Mouse (Mus musculus) CH12.LX (cell line): Measurements from ENCODE around the gene Taf15. TPM values are rescaled to one million over a fixed set of nuclear protein-coding genes. Genes with fewer than 3 reads are reported as not detected.

ENCODE experiments used
- DNase-seq: peaks from one replicate; pipeline ENCODE4 v3.0.0-alpha.2; 2013; ENCODE audit errors: extremely low read depth
- H3K27ac ChIP-seq: 2 replicates; pipeline ENCODE4 v1.5.1; 2012; ENCODE audit warnings: low read depth, mild to moderate bottlenecking, control low read depth, moderate library complexity; ENCODE audit not compliant: insufficient read depth
- H3K27me3 ChIP-seq: replicated peaks from 2 replicates; pipeline ENCODE3; 2012; ENCODE audit warnings: inconsistent platforms
- H3K36me3 ChIP-seq, 2 experiments: replicated peaks in 1 of 2; 2 replicates each; pipeline versions ENCODE3 to v1.6.1; 2012; ENCODE audit warnings: inconsistent platforms in 1 of 2, low read length in 1 of 2, mild to moderate bottlenecking in 1 of 2, mixed read lengths in 1 of 2, moderate library complexity in 1 of 2; ENCODE audit not compliant: control insufficient read depth in 1 of 2, insufficient read depth in 1 of 2
- H3K4me1 ChIP-seq, 2 experiments: 2 replicates each; pipeline ENCODE4 v1.6.1; 2012; ENCODE audit warnings: inconsistent platforms in 1 of 2, moderate library complexity in 1 of 2; ENCODE audit not compliant: insufficient read depth in 2 of 2, control insufficient read depth in 1 of 2
- H3K4me2 ChIP-seq: 2 replicates; pipeline ENCODE4 v1.6.1; 2012; ENCODE audit warnings: low read depth, mild to moderate bottlenecking, control low read depth; ENCODE audit not compliant: poor library complexity, insufficient read depth, severe bottlenecking
- H3K4me3 ChIP-seq, 3 experiments: fragments of 150-350 bp in 1 of 3; sonication (generic) in 1 of 3; replicated peaks in 1 of 3; 2 replicates each; pipeline versions ENCODE3 to v1.5.1; 2011 to 2012; ENCODE audit warnings: low read depth in 2 of 3, low read length in 2 of 3, mild to moderate bottlenecking in 2 of 3, moderate library complexity in 2 of 3, control low read depth in 1 of 3, improper control_type of control experiment in 1 of 3, inconsistent platforms in 1 of 3, mixed read lengths in 1 of 3; ENCODE audit not compliant: poor library complexity in 1 of 3
- H3K79me2 ChIP-seq: replicated peaks from 2 replicates; pipeline ENCODE4 v1.6.1; 2012; ENCODE audit warnings: mild to moderate bottlenecking, moderate library complexity; ENCODE audit not compliant: control insufficient read depth, poor library complexity, insufficient read depth, severe bottlenecking; ENCODE audit errors: extremely low read depth
- H3K9ac ChIP-seq: 2 replicates; pipeline ENCODE4 v1.6.1; 2012; ENCODE audit warnings: low read depth, mild to moderate bottlenecking, control low read depth, moderate library complexity; ENCODE audit not compliant: insufficient read depth
- H3K9me3 ChIP-seq: replicated peaks from 2 replicates; pipeline ENCODE3; 2012; ENCODE audit warnings: low read length, inconsistent platforms, mixed read lengths
- BHLHE40 ChIP-seq: IDR thresholded peaks from 2 replicates; pipeline ENCODE4 v1.6.1; 2011; ENCODE audit warnings: mild to moderate bottlenecking, low read depth, low read length, improper control_type of control experiment
- CHD1 ChIP-seq: IDR thresholded peaks from 2 replicates; pipeline ENCODE4 v1.6.1; 2012; ENCODE audit warnings: low read depth, low read length, improper control_type of control experiment, inconsistent platforms
- CHD2 ChIP-seq: IDR thresholded peaks from 2 replicates; pipeline ENCODE4 v1.6.1; 2011; ENCODE audit warnings: low read length, improper control_type of control experiment
- CTCF ChIP-seq, 2 experiments: IDR thresholded peaks in 1 of 2; conservative IDR thresholded peaks in 1 of 2; 2 replicates each; pipeline ENCODE4 v1.5.1; 2011 to 2012; ENCODE audit warnings: low read depth in 2 of 2, low read length in 2 of 2, improper control_type of control experiment in 1 of 2, inconsistent platforms in 1 of 2, mild to moderate bottlenecking in 1 of 2, moderate library complexity in 1 of 2
- E2F4 ChIP-seq: IDR thresholded peaks from 2 replicates; pipeline ENCODE4 v1.6.1; 2011; ENCODE audit warnings: low read depth, low read length, improper control_type of control experiment; ENCODE audit not compliant: insufficient replicate concordance
- ELF1 ChIP-seq: IDR thresholded peaks from 2 replicates; pipeline ENCODE4 v1.6.1; 2014; ENCODE audit warnings: low read depth, mild to moderate bottlenecking, inconsistent platforms, low read length, improper control_type of control experiment
- EP300 ChIP-seq: IDR thresholded peaks from 2 replicates; pipeline ENCODE4 v1.6.1; 2011; ENCODE audit warnings: low read length, improper control_type of control experiment
- ETS1 ChIP-seq: conservative IDR thresholded peaks from 2 replicates; pipeline ENCODE4 v1.6.1; 2012; ENCODE audit warnings: low read depth, mild to moderate bottlenecking, inconsistent platforms, low read length, improper control_type of control experiment, moderate library complexity
- GABPA ChIP-seq: IDR thresholded peaks from 2 replicates; pipeline ENCODE4 v1.6.1; 2012; ENCODE audit warnings: low read depth, low read length, improper control_type of control experiment, inconsistent platforms; ENCODE audit not compliant: insufficient replicate concordance
- HCFC1 ChIP-seq: IDR thresholded peaks from 2 replicates; pipeline ENCODE4 v1.6.1; 2012; ENCODE audit warnings: low read depth, mild to moderate bottlenecking, inconsistent platforms, low read length, improper control_type of control experiment
- IRF4 ChIP-seq: IDR thresholded peaks from 2 replicates; pipeline ENCODE4 v1.6.1; 2014; ENCODE audit warnings: low read depth, mild to moderate bottlenecking, inconsistent platforms, low read length, improper control_type of control experiment
- JUN ChIP-seq: IDR thresholded peaks from 2 replicates; pipeline ENCODE4 v1.6.1; 2011; ENCODE audit warnings: low read depth, mild to moderate bottlenecking, low read length, improper control_type of control experiment, moderate library complexity; ENCODE audit not compliant: insufficient read depth
- JUND ChIP-seq: conservative IDR thresholded peaks from 2 replicates; pipeline ENCODE4 v1.6.1; 2011; ENCODE audit warnings: low read depth, low read length, improper control_type of control experiment
- KAT2A ChIP-seq: IDR thresholded peaks from 2 replicates; pipeline ENCODE4 v1.6.1; 2012; ENCODE audit warnings: low read length, improper control_type of control experiment, inconsistent platforms; ENCODE audit not compliant: insufficient replicate concordance
- MAFK ChIP-seq: IDR thresholded peaks from 2 replicates; pipeline ENCODE4 v1.6.1; 2011; ENCODE audit warnings: low read length, improper control_type of control experiment; ENCODE audit not compliant: insufficient replicate concordance
- MAX ChIP-seq: IDR thresholded peaks from 2 replicates; pipeline ENCODE4 v1.6.1; 2011; ENCODE audit warnings: low read length, improper control_type of control experiment
- MAZ ChIP-seq: IDR thresholded peaks from 2 replicates; pipeline ENCODE4 v1.6.1; 2012; ENCODE audit warnings: low read depth, mild to moderate bottlenecking, inconsistent platforms, low read length, improper control_type of control experiment, moderate library complexity
- MEF2A ChIP-seq: IDR thresholded peaks from 2 replicates; pipeline ENCODE4 v1.6.1; 2014; ENCODE audit warnings: low read depth, mild to moderate bottlenecking, inconsistent platforms, low read length, improper control_type of control experiment, borderline replicate concordance
- MXI1 ChIP-seq: IDR thresholded peaks from 2 replicates; pipeline ENCODE4 v1.6.1; 2011; ENCODE audit warnings: mild to moderate bottlenecking, low read depth, low read length, improper control_type of control experiment
- MYC ChIP-seq: IDR thresholded peaks from 2 replicates; pipeline ENCODE4 v1.6.1; 2011; ENCODE audit warnings: low read depth, mild to moderate bottlenecking, improper control_type of control experiment, low read length
- NELFE ChIP-seq: IDR thresholded peaks from 2 replicates; pipeline ENCODE4 v1.6.1; 2011; ENCODE audit warnings: low read depth, low read length, improper control_type of control experiment
- NRF1 ChIP-seq: IDR thresholded peaks from 2 replicates; pipeline ENCODE4 v1.6.1; 2014; ENCODE audit warnings: low read depth, mild to moderate bottlenecking, inconsistent platforms, low read length, improper control_type of control experiment, moderate library complexity
- PAX5 ChIP-seq: IDR thresholded peaks from 2 replicates; pipeline ENCODE4 v1.6.1; 2012; ENCODE audit warnings: low read length, inconsistent platforms, mixed read lengths
- POLR2A ChIP-seq: IDR thresholded peaks from 2 replicates; pipeline ENCODE4 v1.6.1; 2011; ENCODE audit warnings: low read depth, mild to moderate bottlenecking, improper control_type of control experiment, low read length
- POLR2AphosphoS2 ChIP-seq: IDR thresholded peaks from 2 replicates; pipeline ENCODE4 v1.6.1; 2011; ENCODE audit warnings: low read depth, low read length, improper control_type of control experiment
- RCOR1 ChIP-seq: conservative IDR thresholded peaks from 2 replicates; pipeline ENCODE4 v1.6.1; 2012; ENCODE audit warnings: low read depth, mild to moderate bottlenecking, inconsistent platforms, low read length, improper control_type of control experiment
- SMC3 ChIP-seq: IDR thresholded peaks from 2 replicates; pipeline ENCODE4 v1.6.1; 2011; ENCODE audit warnings: low read depth, low read length, improper control_type of control experiment
- TBP ChIP-seq: conservative IDR thresholded peaks from 2 replicates; pipeline ENCODE4 v1.6.1; 2011; ENCODE audit warnings: low read depth, low read length, improper control_type of control experiment
- TCF12 ChIP-seq: IDR thresholded peaks from 2 replicates; pipeline ENCODE4 v1.6.1; 2014; ENCODE audit warnings: low read depth, mild to moderate bottlenecking, inconsistent platforms, low read length, improper control_type of control experiment
- UBTF ChIP-seq: IDR thresholded peaks from 2 replicates; pipeline ENCODE4 v1.6.1; 2012; ENCODE audit warnings: low read depth, mild to moderate bottlenecking, inconsistent platforms, low read length, improper control_type of control experiment, moderate library complexity
- USF1 ChIP-seq: IDR thresholded peaks from 2 replicates; pipeline ENCODE4 v1.6.1; 2014; ENCODE audit warnings: low read depth, mild to moderate bottlenecking, inconsistent platforms, low read length, improper control_type of control experiment
- USF2 ChIP-seq: conservative IDR thresholded peaks from 2 replicates; pipeline ENCODE4 v1.6.1; 2011; ENCODE audit warnings: low read depth, low read length, improper control_type of control experiment
- ZC3H11A ChIP-seq: IDR thresholded peaks from 2 replicates; pipeline ENCODE4 v1.6.1; 2012; ENCODE audit warnings: low read depth, mild to moderate bottlenecking, inconsistent platforms, low read length, improper control_type of control experiment
- ZKSCAN1 ChIP-seq: IDR thresholded peaks from 2 replicates; pipeline ENCODE4 v1.6.1; 2012; ENCODE audit warnings: low read depth, inconsistent platforms, low read length, improper control_type of control experiment, borderline replicate concordance
- ZMIZ1 ChIP-seq: IDR thresholded peaks from 2 replicates; pipeline ENCODE4 v1.6.1; 2012; ENCODE audit warnings: low read depth, mild to moderate bottlenecking, inconsistent platforms, low read length, improper control_type of control experiment
- ZNF384 ChIP-seq: IDR thresholded peaks from 2 replicates; pipeline ENCODE4 v1.6.1; 2012; ENCODE audit warnings: low read depth, low read length, improper control_type of control experiment, inconsistent platforms
- dilution Hi-C: fragments of 300-500 bp; cut with MboI; formaldehyde crosslinking; loops from 2 replicates; pipeline ENCODE4 v1.14.3; 2020; ENCODE audit warnings: low sequenced_read_pairs; ENCODE audit not compliant: extremely low pct_unique_long_range_greater_than_20kb, extremely low pct_ligation_motif_present
- in situ Hi-C: fragments of 300-500 bp; cut with MboI; formaldehyde crosslinking; loops from 3 replicates; pipeline ENCODE4 v1.14.3; 2019; ENCODE audit warnings: low sequenced_read_pairs, low pct_ligation_motif_present, low pct_unique_long_range_greater_than_20kb, mixed read lengths
- polyA plus RNA-seq: library from polyadenylated mRNA; unstranded; fragments of >175 nt; gene quantifications from 2 replicates; pipeline ENCODE4 v1.2.1, GENCODE M21; 2012; ENCODE audit warnings: low read depth; ENCODE audit not compliant: insufficient read length
- total RNA-seq, 2 experiments: library from RNA; depleted of rRNA; stranded (reverse); fragments of 300-350 nt in 1 of 2; fragments of >200 nt in 1 of 2; gene quantifications; 2 replicates each; pipeline ENCODE4 v1.2.3; 2012 to 2014

The Taf15 gene
- total and polyA plus RNA-seq, 3 experiments = 38.8 to 367 (median 69.8) TPM

DNA sequence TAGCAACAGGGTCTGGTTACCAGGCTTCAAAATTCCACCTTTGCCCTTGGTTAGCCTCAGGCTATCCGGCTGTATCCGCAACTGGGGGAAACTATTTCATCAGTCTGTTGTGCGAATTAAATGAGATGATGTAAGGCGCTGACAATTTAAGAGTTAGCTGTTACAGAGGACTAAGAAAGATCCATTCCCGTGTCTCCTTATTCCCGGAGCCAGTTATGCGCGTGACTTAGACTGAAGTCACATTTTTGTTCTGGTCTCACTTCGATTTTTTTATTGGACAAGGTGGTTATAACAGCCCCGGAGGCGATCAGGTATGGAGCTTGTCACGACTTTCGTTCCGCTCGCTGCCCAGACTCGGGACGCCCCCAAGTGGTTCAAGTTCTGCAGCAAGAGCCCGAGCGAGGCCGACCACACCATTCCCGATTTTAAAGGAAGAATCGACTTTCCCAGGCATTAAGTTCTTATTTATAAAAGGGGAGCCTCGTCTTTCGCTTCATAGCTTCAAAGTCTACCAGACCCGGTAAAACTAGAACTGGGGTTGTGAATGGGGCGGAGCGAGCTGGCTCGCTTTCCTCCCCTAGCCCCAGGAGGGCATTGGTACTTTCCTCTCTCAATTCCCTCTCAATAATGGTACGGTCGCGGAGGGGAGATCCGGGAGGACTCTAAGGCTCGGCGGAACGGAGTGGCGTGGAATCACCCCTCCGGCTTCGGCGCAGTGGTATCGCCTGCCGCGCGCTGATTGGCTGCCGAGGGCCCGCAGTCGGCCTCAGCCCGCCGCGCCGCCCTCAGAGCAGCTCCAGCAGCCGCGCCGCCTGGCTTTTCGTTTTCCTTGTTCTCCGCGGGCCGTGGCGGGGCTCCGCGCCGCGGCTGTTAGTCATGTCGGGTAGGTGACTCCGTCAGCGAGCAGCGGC is at the start of gene Taf15 (continued):
- peak; percentile 81 for TF ChIP-seq HCFC1

DNA sequence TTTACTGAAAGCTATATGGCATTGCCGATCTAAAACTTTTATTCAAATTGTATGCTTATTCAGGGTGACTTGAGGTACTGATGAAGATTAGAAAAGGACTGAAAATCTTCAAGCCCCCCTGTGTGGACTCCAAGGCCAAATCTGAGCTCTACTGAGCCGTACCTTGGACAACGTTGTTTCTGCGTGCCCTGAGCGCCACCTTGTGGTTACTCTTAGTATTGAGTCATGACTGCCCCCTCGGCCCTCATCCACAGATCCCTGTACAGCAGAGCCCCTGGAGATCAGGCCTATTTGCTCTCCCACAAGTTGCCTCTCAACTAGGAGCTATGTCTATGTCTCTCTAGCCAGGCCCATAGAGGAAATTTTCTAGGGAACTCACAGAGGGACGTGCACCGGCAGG is 48.2 kb upstream of the Taf15 start:
- Histone ChIP-seq H3K27me3 (peaks cover 74% of the 10 kb centered on the region), H3K36me3 (no peaks in the 10 kb centered on the region), H3K4me2 (no peak overlapping the region), H3K9ac (no peak overlapping the region), H3K79me2 (no peaks in the 10 kb centered on the region), H3K4me3 (no peak overlapping the region), H3K4me1 (peaks cover 13 to 21% of the 10 kb centered on the region in 2 experiments), H3K27ac (no peak overlapping the region), H3K9me3 (no peaks in the 10 kb centered on the region)
- peak; percentile 82 for DNase-seq
- dilution Hi-C loops (no loop called here), in situ Hi-C loops (loop anchor here (5.0 to 25.0 kb wide), 3 partner anchors 72 to 512 kb away; partner anchors contain the start of genes Nle1 and Unc45b)
- TF ChIP-seq MAZ = peak; percentile 85
- 0 out of 2 replicates have a peak, but pooled peaks have one; percentile 36 for TF ChIP-seq MXI1
- 0 out of 2 replicates have a peak, but pooled peaks have one; percentile 15 for TF ChIP-seq MEF2A
- no peak for TF ChIP-seq NRF1
- 0 out of 2 replicates have a peak, but pooled peaks have one; percentile 52 for TF ChIP-seq MYC
- peak; percentile 62; the same call in 1 of the 2 replicates for TF ChIP-seq NELFE
- no peak for TF ChIP-seq HCFC1
- TF ChIP-seq PAX5 = no peak
- TF ChIP-seq ZC3H11A = peak; percentile 89
- TF ChIP-seq USF1 = no peak
- no peak for TF ChIP-seq E2F4
- no peak for TF ChIP-seq ELF1
- TF ChIP-seq CTCF (conservative IDR thresholded peaks at IDR 0.05 in 1 of 2, IDR thresholded peaks at IDR 0.05 in 1 of 2; ENCODE audit: low read depth in 2 of 2, low read length in 2 of 2) = peak; percentile 91 to 99
- TF ChIP-seq CHD2 = no peak
- TF ChIP-seq SMC3 = peak; percentile 96
- TF ChIP-seq ZKSCAN1 = no peak
- peak; percentile 56; the same call in 1 of the 2 replicates for TF ChIP-seq MAX
- TF ChIP-seq IRF4 = peak; percentile 70
- TF ChIP-seq CHD1 = no peak
- no peak for TF ChIP-seq GABPA
- no peak for TF ChIP-seq ETS1
- no peak for TF ChIP-seq RCOR1
- TF ChIP-seq BHLHE40 = no peak
- no peak for TF ChIP-seq ZNF384
- TF ChIP-seq POLR2AphosphoS2 = no peak
- no peak for TF ChIP-seq TBP
- no peak for TF ChIP-seq MAFK
- no peak for TF ChIP-seq JUN
- no peak for TF ChIP-seq POLR2A
- TF ChIP-seq UBTF = no peak
- TF ChIP-seq KAT2A = no peak
- TF ChIP-seq ZMIZ1 = no peak
- no peak for TF ChIP-seq EP300
- TF ChIP-seq USF2 = no peak
- TF ChIP-seq TCF12 = no peak
- TF ChIP-seq JUND = peak; percentile 55
